Mouse (Mus musculus) megakaryocyte, embryonic 14.5 days (primary cell): ENCODE data around the gene Bnc1.

Experiments
- FLI1 ChIP-seq: IDR thresholded peaks from 2 replicates; pipeline ENCODE4 v1.6.1; 2012; ENCODE audit warnings: low read length, inconsistent platforms, mixed read lengths
- GATA1 ChIP-seq: IDR thresholded peaks from 3 replicates; pipeline ENCODE4 v1.6.1; 2012; ENCODE audit warnings: mixed read lengths, low read length, inconsistent platforms, borderline replicate concordance

DNA sequence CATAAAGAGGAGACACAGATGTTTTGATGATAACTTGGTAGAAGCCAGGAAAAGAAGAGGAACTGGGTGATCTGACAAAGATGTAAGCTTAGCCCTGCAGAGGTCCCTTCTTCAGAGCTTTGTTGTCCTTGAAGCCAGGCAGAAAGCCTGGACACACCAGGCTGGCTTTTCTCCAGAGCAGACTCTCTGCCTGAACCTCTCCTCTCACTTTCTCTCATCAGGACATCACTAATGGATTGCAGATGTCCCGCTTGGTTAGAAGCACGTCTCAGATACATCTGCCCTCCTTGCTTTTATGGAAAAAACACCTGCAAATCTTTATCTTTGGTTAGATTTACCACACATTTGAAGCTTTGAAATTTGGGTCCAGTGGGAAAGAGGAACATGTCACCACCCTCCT, 7.7 kb upstream of the Bnc1 start:
- TF ChIP-seq GATA1, result no peak
- TF ChIP-seq FLI1, result no peak
